Mouse (Mus musculus) frontal cortex, adult 2 months (tissue): Measurements from ENCODE around the gene Aff3. TPM values are rescaled to one million over a fixed set of nuclear protein-coding genes. Genes with fewer than 3 reads are reported as not detected.

Source experiments
- DNase-seq, 2 experiments: peaks; one replicate each; pipeline ENCODE4 v3.0.0; 2022; ENCODE audit warnings: low spot score in 1 of 2; ENCODE audit errors: extremely low spot score in 1 of 2
- polyA plus RNA-seq: library from polyadenylated mRNA; depleted of rRNA; stranded (reverse); fragments of >200 nt; gene quantifications from 2 replicates; pipeline ENCODE4 v1.2.3, GENCODE M21; 2012

The Aff3 gene
- polyA plus RNA-seq, 1 experiment: 32.1 TPM

DNA sequence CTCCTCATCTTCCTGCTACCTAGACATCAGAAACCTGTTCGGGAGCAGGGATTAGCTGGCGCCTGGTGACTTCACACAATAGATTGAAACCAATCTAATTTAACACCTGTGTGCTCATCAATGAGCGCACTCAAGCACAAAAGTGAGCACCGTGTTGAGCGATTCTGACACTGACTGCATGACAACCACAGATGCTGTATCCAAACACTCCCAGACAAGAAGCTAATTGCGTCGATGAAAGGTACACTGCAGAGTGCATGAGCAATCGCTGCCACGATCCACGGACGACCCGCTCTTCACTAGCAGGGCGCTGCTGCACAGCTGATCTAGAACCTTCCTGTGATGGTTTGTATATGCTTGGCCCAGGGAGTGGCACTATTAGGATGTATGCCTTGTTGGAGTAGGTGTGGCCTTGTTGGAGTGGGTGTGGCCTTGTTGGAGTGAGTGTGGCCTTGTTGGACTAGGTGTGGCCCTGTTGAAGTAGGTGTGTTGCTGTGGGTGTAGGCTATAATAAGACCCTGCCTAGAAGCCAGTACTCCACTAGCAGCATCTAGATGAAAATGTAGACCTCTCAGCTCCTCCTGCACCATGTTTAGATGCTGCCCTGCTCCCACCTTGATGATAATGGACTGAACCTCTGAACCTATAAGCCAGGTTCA lies 161.2 kb downstream of the Aff3 start:
- no peak for DNase-seq

DNA sequence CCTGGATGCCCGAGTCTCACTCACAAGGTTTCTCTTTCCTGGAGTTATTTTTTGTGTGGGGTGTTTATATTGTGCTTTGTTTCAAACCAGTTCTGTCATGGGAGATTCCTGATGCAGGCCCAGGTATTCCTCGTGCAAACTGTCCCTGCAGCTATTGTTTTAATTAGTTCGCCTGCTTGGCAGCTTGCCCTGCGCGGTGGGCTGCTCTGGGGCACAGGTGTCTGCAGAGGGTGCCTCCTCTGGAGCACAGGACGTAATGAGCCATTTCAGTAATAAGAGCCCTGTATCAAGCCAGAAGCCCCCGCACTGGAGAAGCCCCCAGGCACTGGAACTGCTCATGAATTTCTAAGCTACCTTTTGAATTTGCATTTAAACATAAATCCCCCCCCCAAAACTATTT lies 162.0 kb downstream of the Aff3 start:
- no peak for DNase-seq

DNA sequence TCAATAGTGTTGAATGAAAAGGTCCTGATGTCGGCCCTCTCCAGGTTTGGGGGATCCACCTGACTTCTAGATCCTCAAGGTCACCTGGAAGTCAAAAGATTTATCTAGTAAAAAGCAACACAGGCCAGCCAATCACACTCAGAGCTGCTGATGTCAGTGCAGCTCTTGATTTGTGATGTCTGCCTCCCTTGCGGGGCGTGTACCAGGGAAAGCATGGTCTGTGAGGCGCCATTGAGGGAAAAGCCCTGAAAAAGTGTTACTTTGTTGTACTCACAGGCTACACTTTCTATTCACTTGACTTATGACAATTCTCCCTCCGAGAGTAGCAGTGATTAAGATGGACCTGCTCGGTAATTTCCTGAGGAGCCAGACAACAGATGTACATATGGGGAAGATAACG lies 163.5 kb downstream of the Aff3 start:
- no peak for DNase-seq

DNA sequence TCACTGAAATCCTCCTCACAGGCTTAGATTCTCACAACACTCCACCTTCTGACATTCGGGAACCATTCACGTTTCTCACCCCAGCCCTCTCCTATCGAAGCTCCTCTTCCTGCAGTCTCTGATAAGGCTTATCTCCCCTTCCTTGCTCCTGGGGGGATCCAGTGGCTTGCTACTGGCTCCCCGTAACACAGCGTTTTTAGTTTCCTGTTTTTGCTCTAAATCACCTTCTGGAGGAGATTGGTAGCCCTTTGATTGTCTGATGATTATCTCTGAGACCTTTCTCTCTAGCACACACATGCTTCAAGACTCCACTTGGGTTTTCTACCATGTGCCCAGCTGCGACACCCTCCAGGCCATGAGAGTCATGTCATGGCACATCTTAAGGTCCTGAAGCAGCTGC lies 165.3 kb downstream of the Aff3 start:
- no peak for DNase-seq

DNA sequence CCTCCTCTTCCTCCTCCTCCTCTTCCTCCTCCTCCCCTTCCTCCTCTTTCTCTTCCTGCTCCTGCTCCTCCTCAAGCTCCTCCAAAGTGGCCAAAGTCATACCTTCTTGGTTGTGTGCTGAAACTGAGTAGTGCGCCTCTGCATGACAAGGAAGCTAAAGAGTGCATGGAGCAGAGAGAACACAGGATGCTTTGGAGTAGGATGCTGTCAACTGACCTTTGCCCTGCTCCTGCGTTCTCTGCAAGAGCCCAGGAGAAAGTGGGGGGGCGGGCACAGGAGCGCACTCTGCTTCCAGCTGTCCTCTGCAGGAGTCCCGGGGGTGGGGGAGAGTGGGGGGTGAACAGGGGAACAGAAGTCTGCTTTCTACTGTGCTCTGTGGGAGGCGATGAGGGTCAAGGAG lies 167.2 kb downstream of the Aff3 start:
- DNase-seq: no peak

DNA sequence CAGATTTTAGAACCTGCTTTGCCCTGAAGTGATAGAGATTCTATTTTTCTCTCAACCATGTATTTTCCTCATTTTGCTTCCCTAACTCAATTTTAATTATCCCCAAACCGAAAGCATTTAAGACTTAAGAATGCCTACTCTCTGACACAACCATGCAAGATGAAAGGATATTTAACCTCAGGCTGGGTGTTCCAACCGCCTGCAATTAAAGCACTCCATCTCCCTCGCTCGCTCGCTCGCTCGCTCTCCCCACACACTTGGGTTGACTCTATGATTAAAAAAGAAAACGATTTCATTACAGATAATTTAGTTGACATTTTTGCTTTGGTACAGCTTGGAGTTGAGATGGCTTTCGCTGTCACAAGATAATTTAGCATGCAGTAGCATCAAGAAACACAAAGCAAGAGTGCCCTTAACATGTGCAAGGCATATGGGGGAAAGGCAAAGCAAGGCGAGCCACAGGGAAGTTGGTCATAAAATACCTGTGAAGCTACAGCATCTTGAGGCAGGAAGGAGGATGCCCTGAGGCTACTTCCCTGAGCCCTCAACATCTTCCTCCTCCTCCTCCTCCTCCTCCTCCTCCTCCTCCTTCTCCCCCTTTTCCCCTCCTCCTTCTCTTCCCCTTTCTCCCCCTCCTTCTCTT lies 167.7 kb downstream of the Aff3 start:
- DNase-seq: no peak

DNA sequence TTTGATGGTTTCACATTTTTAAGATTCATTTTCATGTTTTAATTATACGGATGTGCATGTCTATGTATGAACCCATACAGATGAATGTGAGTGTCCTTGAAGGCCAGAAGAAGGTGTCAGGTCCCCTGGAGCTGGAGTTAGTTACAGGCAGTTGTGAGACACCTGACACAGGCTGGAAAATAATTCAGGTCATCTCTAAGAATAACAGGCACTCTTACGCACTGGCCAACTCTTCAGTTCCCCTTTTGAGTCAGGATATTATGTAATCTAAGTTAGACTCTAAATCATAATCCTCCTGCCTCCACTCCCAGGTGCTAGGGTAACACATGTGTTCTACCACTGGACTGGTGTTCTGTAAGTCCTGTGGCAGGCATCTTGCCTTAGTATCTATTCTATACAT lies 169.5 kb downstream of the Aff3 start:
- DNase-seq: no peak

DNA sequence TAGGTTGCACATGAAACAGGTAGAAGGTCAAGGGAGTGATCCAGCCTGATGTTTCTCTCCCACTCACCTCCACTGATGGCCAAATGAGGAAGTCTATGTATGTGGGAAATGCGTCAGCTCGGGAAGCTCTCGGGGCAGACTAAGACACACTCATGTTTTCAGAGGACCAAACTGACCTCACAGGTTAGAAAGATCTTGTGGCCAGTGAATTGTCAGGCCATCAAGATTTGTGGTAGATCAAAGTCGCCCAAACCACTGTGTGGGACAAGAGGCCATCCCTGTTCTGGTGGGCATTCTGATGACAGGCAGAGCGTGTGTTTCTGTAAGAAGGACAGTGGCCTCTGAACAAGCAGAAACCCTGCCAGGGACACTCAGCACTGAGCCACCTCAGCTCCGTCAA lies 175.0 kb downstream of the Aff3 start:
- no peak for DNase-seq

DNA sequence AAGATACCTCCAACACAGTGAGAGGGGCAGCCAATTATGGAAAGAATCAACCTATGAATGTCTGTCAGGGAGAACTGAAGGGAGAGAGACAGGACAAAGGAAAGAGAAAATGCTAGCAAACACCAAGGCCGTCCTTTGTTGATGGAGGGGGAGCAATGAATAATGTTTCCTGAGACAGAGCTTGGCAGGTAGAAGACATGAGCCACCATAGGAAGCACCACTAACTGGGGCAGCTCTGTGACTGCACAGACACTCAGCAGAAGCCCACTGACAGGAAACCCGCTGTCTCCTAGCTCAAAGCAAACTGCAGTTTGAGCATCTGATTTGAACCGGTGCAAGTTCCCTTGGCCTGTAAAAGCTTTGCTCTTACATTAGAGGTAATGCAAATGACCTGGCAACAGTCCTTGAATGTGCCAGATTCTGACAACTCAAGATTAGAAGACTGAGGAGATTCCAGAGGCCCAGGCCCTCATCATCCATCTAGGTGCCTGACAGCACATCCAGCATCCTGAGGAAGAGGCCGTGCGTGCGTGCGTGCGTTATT lies 176.0 kb downstream of the Aff3 start:
- DNase-seq: no peak

DNA sequence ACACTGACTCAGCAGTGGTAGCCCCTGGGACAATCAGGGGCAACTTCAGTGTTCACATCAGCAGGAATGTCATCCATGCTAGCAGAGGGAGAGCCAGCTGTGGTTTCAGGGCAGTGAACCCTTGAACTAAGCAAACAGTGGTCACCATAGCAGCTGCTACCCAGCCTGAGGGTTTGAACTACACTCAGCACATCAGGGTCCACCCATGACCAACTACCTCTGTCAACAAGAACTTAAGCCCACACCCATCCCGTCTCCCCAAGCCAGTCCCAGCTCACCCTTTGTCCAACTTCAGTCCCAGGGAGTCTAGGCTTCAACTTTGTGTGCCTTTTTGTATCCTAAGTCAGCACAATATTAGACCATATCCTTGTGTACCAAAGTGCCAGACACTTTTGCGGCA lies 176.9 kb downstream of the Aff3 start:
- no peak for DNase-seq

DNA sequence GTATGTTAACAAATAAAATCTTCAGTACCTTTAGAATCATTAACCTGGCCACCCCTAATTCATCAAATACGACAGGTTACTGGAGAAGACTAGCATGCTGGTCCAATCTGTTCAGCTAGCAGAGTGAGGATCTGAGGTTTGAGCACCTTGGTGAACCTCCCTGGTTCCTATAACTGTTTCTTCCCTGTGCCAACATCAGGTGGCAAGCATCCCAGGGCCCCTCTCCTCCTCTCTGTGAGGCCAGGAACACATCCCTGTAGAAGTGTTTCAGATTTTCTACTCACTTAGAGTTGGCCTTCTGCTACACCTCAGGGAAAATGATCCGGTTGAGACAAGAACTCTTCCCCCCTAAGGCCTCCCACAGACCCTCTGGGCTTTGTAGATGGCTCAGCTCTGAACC lies 181.6 kb downstream of the Aff3 start:
- no peak for DNase-seq

DNA sequence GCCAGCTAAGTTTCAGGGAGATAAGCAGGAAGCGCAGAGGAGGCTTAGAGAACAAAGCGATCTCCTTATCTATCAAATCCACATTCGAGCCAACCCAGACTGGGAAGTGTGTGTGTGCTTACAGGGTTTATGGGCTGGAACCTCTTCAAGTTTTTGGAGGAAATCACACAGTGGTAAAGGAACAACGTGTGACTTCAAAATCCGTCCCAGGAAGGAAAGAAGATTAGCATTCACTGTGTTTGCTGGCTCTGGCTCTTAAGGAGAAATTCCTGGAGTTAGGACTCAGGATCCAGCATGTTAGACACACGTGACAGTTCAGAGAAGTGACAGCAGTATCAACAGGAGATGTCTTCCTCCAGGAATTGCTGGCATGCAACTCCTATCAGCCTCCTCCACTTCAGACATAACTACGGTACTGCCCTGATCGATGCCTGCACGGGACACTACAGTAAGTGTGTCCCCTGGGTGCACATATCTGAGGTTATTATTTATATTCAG lies 186.5 kb downstream of the Aff3 start:
- DNase-seq: no peak

DNA sequence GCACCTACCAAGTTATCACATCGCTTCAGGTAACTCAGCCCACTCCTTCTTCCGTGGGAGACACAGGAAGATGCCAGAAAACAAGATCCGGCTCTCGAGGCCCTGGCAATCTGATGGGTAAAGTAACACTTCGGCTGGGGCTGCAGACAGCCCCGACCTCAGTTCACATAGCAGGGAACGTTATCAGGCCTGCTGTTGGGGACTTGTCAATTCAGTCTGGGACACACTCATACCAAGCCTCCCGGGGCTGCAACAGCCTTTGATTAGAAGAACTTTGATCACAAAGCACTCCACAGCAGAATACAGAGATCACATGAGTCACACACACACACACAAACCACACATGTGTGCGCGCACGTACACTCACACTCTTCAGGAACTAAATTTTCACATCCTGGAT lies 193.9 kb downstream of the Aff3 start:
- no peak for DNase-seq

DNA sequence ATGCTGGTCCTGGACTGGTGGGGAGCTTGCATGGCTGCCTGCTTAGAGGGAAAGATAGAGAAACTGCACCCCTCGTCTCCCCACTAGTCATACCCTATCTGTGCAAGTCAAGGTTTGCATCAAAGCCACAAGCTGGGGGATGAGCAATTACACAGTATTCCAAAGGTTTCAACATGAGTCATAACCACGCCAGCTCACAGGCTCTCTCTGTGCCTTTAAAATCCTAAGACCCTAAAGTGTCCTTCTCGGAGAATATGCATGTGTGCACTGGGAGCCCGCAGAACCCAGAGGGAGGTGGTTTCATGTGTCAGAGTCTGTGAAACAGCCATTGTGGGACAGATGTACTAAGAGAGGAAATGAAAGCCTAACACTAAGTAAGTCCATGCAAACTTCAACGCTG lies 194.6 kb downstream of the Aff3 start:
- peak in 1 of 2 experiments; percentile 22 for DNase-seq

DNA sequence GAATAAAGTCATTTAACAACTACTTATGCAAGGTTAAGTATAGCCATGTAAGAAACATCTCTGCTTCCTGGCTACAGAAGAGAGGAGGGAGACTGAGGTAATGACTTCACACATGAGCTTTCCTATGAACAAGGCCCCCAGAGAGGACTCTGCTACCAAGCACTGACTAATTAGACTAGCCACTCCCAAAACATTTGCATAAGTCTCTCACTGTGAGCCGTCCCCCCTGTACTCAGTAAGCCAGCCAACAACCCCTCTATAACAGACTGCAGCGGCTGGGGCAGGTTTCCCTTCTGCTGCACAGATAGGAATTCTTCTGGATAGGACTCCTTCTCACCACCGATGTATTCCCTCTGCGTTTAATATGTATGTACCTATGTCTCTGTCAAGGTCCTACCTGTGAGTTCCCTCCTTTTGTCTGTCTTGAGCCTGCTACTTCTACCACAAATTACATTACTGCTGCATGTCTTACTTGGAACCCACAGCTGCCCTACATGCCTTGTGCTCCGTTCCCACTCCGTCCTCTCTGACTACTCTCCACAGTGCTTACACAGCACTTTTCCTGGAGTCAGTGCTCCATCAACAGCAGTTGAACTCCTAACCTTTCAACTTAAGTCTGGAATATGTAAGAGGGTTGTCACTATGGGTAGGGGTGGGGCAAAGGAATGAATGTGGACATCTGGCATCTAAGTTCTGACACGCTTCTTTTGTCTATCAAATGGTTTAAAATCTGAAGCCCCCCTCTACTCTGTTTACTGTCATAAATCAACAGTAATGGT lies 197.3 kb downstream of the Aff3 start:
- DNase-seq: no peak

DNA sequence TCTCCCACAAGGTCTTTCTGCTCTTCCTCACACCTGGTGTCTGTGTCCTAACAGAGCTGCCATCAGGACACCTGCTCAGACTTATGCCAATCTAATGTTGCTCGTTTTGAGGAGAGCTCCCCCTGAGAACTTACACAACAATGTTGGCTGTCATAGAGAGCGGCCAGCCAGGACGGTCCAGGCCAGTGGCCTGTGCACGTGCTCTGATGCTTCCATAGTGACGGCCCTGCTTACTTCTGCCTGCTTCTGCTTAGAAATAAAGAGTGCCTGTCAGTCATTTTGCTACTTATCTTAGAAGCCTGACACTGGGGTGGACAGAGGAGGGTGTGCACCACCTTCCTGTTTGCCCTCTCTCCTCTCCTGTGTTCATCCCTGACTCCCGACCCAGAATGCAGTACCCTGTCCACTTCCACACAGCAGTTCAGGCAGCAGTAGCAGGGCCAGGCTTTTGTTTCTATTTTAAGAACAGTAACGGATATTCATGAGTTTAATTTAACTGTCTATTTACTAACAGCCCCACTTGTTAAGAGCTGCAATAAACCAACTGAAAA lies 208.0 kb downstream of the Aff3 start:
- DNase-seq: no peak

DNA sequence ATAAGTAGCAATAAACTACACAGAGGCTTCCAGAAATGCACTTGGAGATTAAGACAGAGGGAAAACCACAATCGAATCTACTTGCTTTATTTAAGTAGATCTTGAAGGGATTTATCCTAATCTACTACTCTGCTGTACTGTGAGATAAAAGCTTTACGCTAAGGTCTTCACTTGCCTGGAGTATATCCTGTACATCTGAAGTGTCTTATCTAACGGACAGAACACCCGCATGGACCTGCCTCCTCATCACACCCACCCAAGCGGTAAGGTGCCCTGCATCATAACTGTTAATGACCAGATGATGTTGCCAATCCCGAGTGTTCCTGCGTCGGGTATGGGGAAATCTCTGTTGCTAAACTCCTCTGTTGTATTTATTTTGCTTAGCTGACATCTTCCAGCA lies 209.8 kb downstream of the Aff3 start:
- DNase-seq: no peak

DNA sequence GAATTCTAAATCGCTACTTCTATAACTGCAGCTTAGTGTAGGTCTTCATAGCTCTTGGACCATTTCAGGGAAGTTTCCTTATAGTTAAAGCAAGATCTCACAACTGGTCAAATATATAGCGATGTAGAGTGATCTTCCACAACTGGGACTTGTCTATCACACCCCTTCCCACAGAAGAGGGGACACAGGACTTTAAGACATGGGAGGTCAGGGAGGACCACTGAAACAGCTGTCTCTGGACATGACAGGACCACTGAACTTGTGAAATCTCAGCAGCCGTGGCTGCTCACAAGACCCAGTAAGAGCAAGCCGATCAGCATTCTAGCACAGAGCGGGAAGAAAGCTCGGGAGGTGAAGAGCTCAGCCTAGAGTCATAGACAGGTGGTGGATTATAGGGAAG lies 213.4 kb downstream of the Aff3 start:
- DNase-seq: no peak

DNA sequence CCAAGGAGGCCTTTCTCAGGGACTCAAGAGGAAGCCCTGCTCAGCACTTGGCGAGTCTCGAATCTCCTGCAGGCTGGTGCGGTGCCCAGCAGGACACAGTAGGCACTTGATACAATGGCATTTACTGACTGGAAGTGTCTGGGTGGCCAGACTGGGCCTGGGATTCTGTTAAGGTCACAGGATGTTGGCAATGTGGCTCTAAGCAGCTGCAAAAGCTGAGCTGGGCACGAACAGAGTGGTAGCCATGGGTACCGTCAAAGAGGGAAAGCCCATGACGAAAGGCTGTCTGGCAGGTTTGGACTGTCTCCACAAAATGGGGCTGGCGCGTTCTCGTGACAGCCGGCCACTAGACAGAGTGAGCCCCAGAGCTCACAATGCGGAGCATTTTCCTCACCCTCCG lies 214.1 kb downstream of the Aff3 start:
- peak; percentile 51 to 58 for DNase-seq

DNA sequence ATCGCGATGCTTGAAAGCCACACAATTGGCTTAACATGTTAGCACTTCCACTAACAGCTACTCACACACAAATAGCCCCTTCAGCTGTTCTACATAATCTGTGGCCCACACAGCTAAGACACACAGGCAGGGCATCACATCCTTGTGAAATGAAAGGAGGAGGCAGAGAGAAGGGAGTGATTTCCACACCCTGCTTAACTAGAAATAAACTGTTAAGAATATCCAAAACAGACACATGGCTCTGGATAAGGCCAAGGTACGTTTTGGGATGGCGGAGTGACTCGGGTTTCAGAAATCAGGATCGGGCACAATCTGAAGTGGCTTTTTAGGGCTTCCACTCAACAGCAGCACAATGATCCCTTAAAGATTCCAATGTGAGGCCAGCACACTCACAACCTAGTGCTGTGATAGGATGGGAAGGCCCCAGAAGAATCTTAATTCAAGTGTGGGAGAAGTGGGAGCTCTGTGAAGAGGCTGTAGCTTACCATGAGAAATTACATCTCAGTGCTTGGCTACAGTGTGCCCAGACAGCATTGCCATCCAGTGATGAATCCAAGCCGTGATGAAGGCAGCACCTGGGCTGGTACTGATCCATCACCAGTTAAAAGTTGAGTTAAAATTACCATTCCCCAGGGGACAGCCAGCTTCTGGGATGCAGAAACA lies 214.8 kb downstream of the Aff3 start:
- DNase-seq: peak in 1 of 2 experiments; percentile 51

DNA sequence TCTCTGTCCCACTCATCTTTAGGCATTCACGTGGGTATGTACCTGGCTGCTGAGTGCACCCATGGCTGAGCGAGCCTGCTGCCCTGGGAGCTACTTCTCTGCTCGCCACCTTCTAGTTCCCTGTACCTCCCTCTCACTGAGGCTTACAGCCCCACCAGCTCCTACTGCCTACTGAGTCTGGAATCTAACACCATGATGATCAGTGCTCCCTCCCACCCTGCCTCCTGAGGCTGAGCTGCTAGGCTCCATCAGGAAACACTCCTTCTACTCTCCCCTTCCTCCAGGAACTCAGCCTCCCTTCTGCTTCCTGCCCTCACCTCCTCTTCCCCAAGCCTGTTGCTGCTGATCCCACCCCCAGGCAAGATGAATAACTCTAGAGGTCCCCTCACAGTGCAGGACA lies 215.9 kb downstream of the Aff3 start:
- DNase-seq: no peak
